Mouse (Mus musculus) right cerebral cortex, adult 2 months (tissue): Measurements from ENCODE around the gene Gpi1.
"Not testable (repeated sequence)": the region's sequence is repeated elsewhere in the genome, so short reads cannot be mapped to it uniquely, and the experiment has no call there.

Source experiments
- DNase-seq, 2 experiments: peaks; one replicate each; pipeline ENCODE4 v3.0.0; 2021 to 2022; ENCODE audit warnings: low spot score in 2 of 2

Gpi1 gene

DNA sequence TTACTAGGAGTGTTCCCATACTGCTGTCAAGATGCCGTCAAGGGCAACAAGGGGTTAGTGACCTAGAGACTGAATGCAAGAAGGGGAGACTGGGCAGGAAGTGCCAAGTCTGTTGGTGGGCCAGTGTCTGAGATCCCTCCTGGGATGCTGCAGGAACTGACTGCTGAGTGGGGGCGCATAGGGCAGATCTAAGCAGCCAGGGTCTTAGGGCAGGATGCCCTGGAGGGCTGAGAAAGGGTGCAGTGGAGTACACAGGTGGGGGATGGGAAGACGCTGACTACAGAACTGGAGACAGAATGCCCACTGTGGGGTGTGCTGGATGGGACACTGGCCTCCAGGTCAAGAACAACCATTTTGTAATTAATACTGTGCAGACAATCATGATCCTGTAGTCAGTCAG, 46.3 kb downstream of the Gpi1 start:
- no peak for DNase-seq

- no peak for DNase-seq
Measured at GRCm38 (mm10) chr7:34183356-34183755, 46.8 kb downstream of the Gpi1 start.

DNA sequence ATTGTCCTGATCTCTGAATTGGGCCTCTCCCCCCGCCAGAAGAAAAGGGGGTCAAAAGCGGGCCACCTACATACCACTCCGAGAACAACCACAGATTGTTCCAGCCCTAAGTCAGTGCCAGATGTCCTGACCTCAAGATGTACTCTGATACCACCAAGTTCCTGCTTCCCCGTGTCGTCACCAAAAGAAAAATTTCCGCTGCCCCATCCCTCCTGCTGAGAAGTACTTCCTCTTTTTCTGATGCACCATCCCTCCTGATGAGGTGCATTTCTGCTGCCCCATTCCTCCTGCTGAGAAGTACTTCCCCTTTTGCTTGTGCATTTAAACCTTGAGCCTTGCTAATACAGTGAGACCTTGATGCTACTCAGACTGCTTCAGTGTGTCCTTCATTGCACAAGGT, 53.9 kb downstream of the Gpi1 start:
- DNase-seq: not testable (repeated sequence)

DNA sequence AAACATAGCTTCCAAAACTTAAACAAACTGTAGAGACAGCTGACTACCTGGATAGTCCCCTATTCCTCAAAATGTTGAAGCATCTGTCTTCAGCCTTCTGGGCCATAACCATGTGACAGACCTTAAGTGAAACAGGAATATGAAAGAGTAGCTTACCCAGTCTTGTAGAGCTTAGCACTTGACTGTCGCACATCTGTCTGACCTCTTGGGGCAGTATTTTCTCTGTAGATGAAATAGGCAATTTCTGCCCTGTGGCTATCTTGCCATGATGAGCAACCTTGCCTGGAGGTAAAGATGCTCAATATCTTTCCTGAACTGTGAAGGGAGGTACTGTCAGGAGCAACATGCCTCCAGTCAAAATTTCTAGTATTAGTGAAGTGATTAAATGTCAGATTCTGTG, 57.9 kb downstream of the Gpi1 start:
- DNase-seq: no peak

DNA sequence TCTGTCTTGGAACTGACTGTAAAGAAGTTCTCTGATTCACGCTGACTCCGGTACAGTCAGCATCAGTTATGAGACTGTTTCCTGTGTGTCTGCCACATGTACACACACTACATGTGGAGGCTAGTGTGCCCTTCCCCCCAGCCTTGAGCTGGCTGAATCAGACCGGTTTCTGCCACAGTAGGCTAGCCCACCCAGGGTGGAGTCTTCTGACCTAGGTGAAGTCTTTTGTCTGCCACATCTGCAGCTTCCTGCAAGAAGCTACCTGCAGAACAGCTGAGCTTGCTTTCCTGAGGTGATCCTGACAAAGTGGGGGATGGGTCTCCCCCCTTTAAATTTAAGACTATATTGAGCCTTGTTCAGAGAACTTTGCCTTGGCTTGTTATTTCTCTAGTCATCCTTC, 60.7 kb downstream of the Gpi1 start, which contains the start of gene Uba2:
Gene Uba2 (minus strand): TSS at position 146 of the 400 bp plus-strand sequence.
- DNase-seq: no peak

- DNase-seq: peak; percentile 90 to 94
Measured at GRCm38 (mm10) chr7:34168470-34169251, 61.5 kb downstream of the Gpi1 start.

- DNase-seq: peak in 1 of 2 experiments; percentile 35
Measured at GRCm38 (mm10) chr7:34167766-34168469, 62.2 kb downstream of the Gpi1 start.

DNA sequence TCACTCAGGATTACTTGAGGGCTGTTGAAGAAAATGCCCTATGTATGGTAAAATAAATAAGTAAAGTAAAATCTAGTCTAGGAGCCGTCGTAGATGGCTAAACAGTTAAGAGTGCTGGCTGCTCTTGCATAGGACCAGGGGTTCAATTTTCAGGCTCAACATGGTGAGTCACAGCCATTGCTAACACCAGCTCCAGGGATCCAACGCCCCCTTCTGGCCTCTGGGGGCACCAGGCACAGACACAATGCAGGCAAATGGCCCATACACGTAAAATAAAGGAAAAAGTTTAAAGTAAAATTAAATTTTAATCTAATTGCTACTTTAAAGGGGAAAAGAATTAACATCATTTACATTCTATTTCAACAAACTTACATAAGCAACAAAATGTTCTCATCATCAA, 63.3 kb downstream of the Gpi1 start:
- DNase-seq: no peak

DNA sequence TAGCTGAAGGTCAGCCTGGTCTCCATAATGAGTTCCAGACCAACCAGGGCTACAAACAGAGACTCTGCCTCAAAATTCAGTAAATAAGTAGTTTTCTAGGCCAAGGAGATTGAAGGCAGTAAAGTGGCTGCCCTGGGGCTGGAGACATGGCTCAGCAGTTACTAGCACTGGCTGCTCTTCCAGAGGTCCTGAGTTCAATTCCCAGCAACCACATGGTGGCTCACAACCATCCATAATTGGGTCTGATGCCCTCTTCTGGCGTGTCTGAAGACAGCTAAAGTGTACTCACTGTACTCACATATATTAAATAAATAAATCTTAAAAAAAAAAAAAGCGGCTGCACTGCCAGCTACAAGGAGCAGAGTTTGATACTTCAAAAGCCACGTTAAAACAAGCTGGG, 64.1 kb downstream of the Gpi1 start:
- no peak for DNase-seq

DNA sequence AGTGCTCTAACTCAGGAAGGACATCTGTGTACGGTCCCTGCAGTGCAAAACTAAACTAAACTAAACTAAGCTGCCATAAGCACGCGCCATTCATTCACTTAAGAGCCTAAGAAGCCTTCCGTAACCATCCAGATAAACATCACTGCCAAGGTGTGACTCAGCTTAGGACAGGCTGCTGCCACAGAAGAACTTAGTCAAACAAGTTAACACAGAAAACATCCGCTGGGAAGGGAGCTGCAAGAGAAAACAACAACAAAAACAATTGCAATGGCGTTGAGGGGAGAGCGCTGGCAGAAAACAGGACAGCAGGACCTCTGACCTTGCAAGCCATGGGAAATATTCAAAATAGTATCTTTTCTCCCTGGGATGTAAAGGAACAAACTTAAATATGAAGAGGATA, 65.5 kb downstream of the Gpi1 start:
- no peak for DNase-seq

DNA sequence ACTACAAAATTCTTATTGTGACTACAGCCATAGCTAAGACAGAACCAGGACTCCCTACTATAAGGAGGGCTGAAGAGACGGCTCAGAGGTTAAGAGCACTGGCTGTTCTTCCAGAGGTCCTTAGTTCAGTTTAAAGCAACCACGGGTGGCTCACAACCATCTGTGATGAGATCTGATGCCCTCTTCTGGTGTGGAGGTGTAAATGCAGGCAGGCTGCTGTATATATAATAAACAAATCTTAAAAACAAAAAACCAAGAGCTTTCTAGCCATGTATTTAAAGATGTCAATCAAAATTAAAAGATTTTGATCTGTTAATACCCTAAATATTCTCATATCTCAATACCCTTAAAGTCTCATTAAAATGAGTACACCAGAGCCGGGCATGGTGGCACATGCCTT, 71.0 kb downstream of the Gpi1 start:
- DNase-seq: no peak

DNA sequence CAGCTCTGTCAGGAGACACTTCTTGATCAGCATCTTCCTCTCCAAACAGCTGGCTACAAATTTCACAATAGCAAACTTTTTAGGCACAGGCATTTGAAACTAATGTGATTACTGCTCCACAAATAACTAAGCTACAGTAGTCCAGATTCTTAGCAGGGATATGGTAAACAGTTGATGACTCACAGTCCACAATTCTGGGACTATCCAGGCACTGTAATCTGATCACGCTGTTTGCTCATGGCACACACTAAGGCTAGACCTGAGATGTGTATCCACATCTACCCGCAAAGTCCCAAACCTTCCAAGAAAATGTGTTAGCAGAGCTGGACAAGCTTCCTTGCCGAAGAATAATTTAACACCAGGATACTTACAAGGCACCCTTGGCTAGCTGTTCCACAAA, 72.1 kb downstream of the Gpi1 start:
- no peak for DNase-seq
